Mouse (Mus musculus): Measurements from ENCODE around the gene Slc6a9.

- TF ChIP-seq CTCF (IDR thresholded peaks at IDR 0.05; ENCODE audit: low read depth) (no peak), EP300 (IDR thresholded peaks at IDR 0.05; ENCODE audit: low read depth) (no peak)
Measured at GRCm38 (mm10) chr4:117885093-117885492, 50.8 kb downstream of the Slc6a9 start.
